Mouse (Mus musculus): ENCODE data around the gene Dock2. TPM values are rescaled to one million over a fixed set of nuclear protein-coding genes. Genes with fewer than 3 reads are reported as not detected.
A peak's percentile ranks its signal among the peaks of the same experiment; 100 is the strongest.
"Not testable (repeated sequence)": the region's sequence is repeated elsewhere in the genome, so short reads cannot be mapped to it uniquely, and the experiment has no call there.

Dock2 gene
- polyA plus RNA-seq, 1 experiment from 2014 or later, result 1.1 TPM

GRCm38 (mm10) chr11:34239691-34240090, 544.0 kb downstream of the Dock2 start:
- Histone ChIP-seq H3K9ac (no peak overlapping the region), H3K36me3 (no peaks in the 10 kb centered on the region), H3K27me3 (no peaks in the 10 kb centered on the region), H3K9me3 (replicated peaks) (0 out of 2 replicates have a peak, but pooled peaks cover 7% of the 10 kb centered on the region), H3K4me2 (replicated peaks) (no peak overlapping the region), H3K4me3 (no peak overlapping the region), H3K27ac (no peak overlapping the region), H3K4me1 (no peaks in the 10 kb centered on the region)
- WGBS, result 80% methylated on average over 2 of the region's 2 CpGs
- ATAC-seq (ENCODE audit: low FRiP score), result no peak

DNA sequence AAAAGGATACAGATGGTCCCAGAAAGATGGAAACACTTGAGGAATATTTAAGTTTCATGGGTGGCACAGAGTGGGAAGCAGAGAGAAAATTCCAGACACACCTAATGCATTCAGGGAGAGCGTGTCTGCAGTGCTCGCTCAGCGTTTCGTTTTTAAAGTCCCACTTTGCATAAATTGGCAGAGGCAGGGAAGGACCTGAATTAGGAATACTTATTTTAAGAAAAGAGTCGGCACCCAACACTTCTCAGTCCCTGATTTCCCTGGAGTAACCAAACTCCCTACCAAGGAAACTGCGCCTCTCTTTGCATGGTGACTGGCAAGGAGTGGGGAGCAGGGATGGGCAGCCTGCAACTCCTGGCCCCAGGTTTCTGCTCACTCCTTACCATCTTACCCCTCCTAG, 546.8 kb downstream of the Dock2 start:
- Histone ChIP-seq H3K36me3 (no peaks in the 10 kb centered on the region), H3K4me3 (no peak overlapping the region), H3K4me1 (no peaks in the 10 kb centered on the region), H3K27ac (no peak overlapping the region), H3K9me3 (replicated peaks) (0 out of 2 replicates have a peak, but pooled peaks cover 7% of the 10 kb centered on the region), H3K4me2 (replicated peaks) (no peak overlapping the region), H3K9ac (no peak overlapping the region), H3K27me3 (no peaks in the 10 kb centered on the region)
- ATAC-seq (ENCODE audit: low FRiP score), result no peak
- WGBS, result 90% methylated on average over 6 of the region's 6 CpGs

DNA sequence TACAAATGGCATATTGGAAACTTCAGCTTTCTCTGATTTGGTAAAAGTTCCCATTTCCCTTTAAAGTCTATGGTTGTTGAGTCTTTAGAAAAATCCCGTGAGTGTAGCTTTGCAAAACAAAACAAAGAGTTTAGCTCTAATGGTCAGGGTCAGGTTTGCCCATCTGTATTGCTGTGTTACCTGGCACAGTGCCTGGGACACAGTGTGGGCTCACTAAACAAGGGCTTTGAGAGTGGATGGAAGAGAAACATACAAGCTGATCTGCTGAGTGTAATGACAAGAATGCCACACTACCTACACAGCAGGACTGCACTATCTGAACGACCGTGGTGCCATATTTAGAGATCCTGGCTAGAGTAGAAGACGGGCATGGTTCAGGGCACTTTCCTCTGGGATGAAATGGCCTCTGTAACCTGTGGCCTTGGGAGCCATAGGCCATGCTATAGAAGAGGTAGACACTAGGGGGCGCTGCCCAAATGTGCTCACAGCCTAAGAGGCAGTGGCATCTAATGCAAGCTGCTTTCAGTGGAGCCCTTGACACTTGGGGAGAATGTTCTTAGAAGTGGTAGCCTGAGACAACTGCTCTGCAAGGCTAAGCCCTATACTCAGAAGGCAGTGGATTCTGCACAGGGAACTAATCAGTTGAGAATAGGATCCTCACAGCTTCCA, 547.5 kb downstream of the Dock2 start:
- H3K4me1 ChIP-seq, result no peaks in the 10 kb centered on the region
- H3K36me3 ChIP-seq, result no peaks in the 10 kb centered on the region
- 0 out of 2 replicates have a peak, but pooled peaks cover 5% of the 10 kb centered on the region for H3K9me3 ChIP-seq (replicated peaks)
- no peak for ATAC-seq (ENCODE audit: low FRiP score)
- no peak overlapping the region for H3K27ac ChIP-seq
- H3K4me2 ChIP-seq (replicated peaks), result no peak overlapping the region
- WGBS, result 41% methylated on average over 5 of the region's 5 CpGs
- no peak overlapping the region for H3K9ac ChIP-seq
- no peak overlapping the region for H3K4me3 ChIP-seq
- H3K27me3 ChIP-seq, result no peaks in the 10 kb centered on the region

- H3K9me3 ChIP-seq (replicated peaks), result no peaks in the 10 kb centered on the region
- ATAC-seq (ENCODE audit: low FRiP score), result peak; percentile 76
- H3K4me3 ChIP-seq, result no peak overlapping the region
- no peak overlapping the region for H3K9ac ChIP-seq
- H3K36me3 ChIP-seq, result no peaks in the 10 kb centered on the region
- H3K4me1 ChIP-seq, result no peaks in the 10 kb centered on the region
- WGBS, result 44% methylated on average over 6 of the region's 6 CpGs
- H3K27ac ChIP-seq, result no peak overlapping the region
- H3K27me3 ChIP-seq, result no peaks in the 10 kb centered on the region
- H3K4me2 ChIP-seq (replicated peaks), result no peak overlapping the region
Observed at GRCm38 (mm10) chr11:34228758-34229364, 554.8 kb downstream of the Dock2 start.

DNA sequence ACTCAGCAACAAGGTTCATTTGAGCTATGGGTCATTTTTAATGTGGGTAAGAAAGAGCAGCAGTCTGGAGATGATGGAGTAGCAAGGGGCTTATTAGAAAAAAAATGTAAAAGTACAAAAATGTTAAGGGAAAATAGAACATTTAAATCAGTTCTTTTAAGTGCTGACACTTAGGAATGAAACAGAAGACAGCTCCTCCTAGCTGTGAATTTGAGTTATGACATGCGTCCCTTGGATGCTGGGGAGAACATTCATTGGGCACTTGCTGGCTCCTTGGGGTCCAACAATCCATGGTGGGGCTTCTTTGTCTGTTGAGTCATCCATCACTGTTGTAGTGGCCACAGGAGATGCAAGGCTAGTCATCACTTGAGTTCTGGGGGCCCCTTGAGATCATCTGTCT, 556.5 kb downstream of the Dock2 start:
- 48% methylated on average over 1 of the region's 1 CpGs for WGBS
- Histone ChIP-seq H3K4me1 (no peaks in the 10 kb centered on the region), H3K27me3 (no peaks in the 10 kb centered on the region), H3K27ac (no peak overlapping the region), H3K4me2 (replicated peaks) (no peak overlapping the region), H3K9ac (no peak overlapping the region), H3K4me3 (no peak overlapping the region), H3K36me3 (no peaks in the 10 kb centered on the region), H3K9me3 (replicated peaks) (no peaks in the 10 kb centered on the region)
- ATAC-seq (ENCODE audit: low FRiP score), result no peak

- 92% methylated on average over 4 of the region's 4 CpGs for WGBS
- H3K4me3 ChIP-seq; H3K36me3 ChIP-seq; H3K9me3 ChIP-seq (replicated peaks); H3K4me2 ChIP-seq (replicated peaks); H3K27ac ChIP-seq; H3K27me3 ChIP-seq; H3K4me1 ChIP-seq; H3K9ac ChIP-seq; ATAC-seq (ENCODE audit: low FRiP score): not testable (repeated sequence)
Observed at GRCm38 (mm10) chr11:34220596-34220995, 563.1 kb downstream of the Dock2 start.

GRCm38 (mm10) chr11:34212853-34213252, 570.8 kb downstream of the Dock2 start:
- H3K27ac ChIP-seq, result no peak overlapping the region
- H3K4me2 ChIP-seq (replicated peaks), result no peak overlapping the region
- no peak overlapping the region for H3K9ac ChIP-seq
- no peak overlapping the region for H3K4me3 ChIP-seq
- H3K27me3 ChIP-seq, result no peaks in the 10 kb centered on the region
- H3K4me1 ChIP-seq, result no peaks in the 10 kb centered on the region
- WGBS, result 20% methylated on average over 5 of the region's 5 CpGs
- H3K36me3 ChIP-seq, result no peaks in the 10 kb centered on the region
- H3K9me3 ChIP-seq (replicated peaks), result no peaks in the 10 kb centered on the region
- no peak for ATAC-seq (ENCODE audit: low FRiP score)

DNA sequence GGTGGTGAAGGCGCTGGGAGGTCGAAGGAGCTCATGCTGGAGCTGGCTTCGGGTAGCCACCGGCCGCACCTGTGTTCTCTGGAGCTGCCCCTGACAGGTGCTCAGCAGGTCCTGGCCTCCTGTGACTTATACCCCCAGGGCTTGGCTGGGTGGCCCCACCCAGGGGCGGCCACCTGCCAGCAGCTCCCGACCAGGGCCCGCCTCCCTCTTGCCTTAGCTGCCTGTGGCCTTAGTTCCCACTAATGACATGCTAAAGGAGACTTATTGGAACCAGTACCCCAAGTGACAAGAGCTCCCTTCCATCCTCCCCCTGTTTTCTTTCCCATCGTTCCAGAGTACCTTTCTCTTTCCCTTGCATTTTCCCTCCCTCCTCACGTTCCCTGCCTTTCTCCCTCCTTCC, 575.7 kb downstream of the Dock2 start, which contains the start of gene Foxi1:
Foxi1 (minus strand) TSS at position 101 of the 400 bp plus-strand sequence.
- Histone ChIP-seq H3K4me2 (replicated peaks) (no peak within 1 kb of the TSS), H3K4me1 (no peaks in the 10 kb centered on the region), H3K27ac (no peak within 1 kb of the TSS), H3K4me3 (no peak within 1 kb of the TSS), H3K9me3 (replicated peaks) (no peaks in the 10 kb centered on the region), H3K27me3 (no peaks in the 10 kb centered on the region), H3K9ac (no peak within 1 kb of the TSS), H3K36me3 (no peaks in the 10 kb centered on the region)
- ATAC-seq (ENCODE audit: low FRiP score), result no peak
- whole genome bisulfite sequencing, result 83% methylated on average over 10 of the region's 10 CpGs

- Histone ChIP-seq H3K9me3 (replicated peaks) (no peaks in the 10 kb centered on the region), H3K4me2 (replicated peaks) (no peak overlapping the region), H3K27ac (no peak overlapping the region), H3K4me3 (no peak overlapping the region), H3K4me1 (no peaks in the 10 kb centered on the region), H3K27me3 (no peaks in the 10 kb centered on the region), H3K36me3 (no peaks in the 10 kb centered on the region), H3K9ac (no peak overlapping the region)
- ATAC-seq (ENCODE audit: low FRiP score), result no peak
- 64% methylated on average over 1 of the region's 1 CpGs for WGBS
Observed at GRCm38 (mm10) chr11:34202769-34203168, 580.9 kb downstream of the Dock2 start.

DNA sequence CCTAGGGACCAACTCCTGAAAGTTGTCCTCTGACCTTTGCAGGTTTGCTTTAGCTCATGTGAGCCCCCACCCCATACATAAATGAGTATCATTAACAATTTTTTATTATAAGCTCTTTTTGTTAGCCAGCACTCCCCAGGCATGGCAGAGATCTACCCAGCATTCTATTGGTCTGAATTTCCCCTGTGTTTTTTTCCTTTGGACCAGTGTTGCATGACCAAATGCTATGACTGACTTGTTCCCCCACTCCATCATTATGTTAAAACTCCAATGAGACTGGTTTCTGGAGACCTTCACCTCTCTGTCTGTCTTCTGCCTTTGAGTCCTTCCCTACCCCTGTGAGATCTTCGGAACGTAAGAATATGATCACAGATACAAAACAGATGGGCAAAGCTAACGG, 588.5 kb downstream of the Dock2 start:
- 88% methylated on average over 3 of the region's 3 CpGs for WGBS
- ATAC-seq (ENCODE audit: low FRiP score), result no peak
- no peak overlapping the region for H3K4me2 ChIP-seq (replicated peaks)

DNA sequence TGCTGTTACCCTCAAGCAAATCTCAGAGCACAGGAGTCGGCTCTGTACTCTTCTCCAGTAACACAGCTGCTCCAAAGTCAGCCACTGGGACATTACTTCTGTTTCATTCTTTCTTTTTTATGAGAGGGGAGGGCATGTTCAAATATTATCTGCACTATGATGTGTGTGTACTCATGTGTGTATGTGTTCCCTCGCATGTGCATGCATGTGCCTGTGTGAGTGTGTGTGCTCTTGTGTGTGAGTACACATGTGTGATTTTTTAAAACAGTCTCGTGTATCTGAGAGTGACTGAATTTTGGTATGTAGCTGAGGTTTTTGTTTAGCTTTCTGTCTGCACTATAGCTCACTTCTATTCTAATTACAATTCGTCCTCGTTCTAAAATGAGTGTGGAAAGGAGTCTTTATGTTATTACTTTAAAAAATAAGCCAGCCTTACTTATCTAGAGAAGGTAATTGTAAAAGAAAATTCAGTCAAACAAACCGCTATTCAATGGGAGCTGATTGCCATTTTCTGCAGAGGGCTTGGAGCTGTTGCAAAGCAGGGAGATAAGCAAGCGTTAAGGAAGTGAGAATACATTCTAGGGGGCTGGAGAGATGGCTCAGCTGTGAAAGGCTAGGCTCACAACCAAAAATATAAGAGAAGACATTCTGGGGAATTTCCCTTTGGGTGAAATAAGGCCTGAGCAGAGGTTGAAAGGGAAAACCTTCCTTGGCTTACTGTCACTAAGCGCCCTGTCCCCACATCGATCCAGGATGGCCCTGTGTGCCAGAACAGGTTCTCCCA, 589.3 kb downstream of the Dock2 start:
- WGBS, result 78% methylated on average over 9 of the region's 9 CpGs
- H3K4me2 ChIP-seq (replicated peaks), result no peak overlapping the region
- ATAC-seq (ENCODE audit: low FRiP score), result no peak
- H3K4me1 ChIP-seq, result no peaks in the 10 kb centered on the region
- H3K4me3 ChIP-seq, result no peak overlapping the region
- no peaks in the 10 kb centered on the region for H3K36me3 ChIP-seq
- H3K9me3 ChIP-seq (replicated peaks), result no peaks in the 10 kb centered on the region
- H3K27me3 ChIP-seq, result no peaks in the 10 kb centered on the region
- no peak overlapping the region for H3K9ac ChIP-seq
- H3K27ac ChIP-seq, result no peak overlapping the region

More for the DNA sequence above, 588.5 kb downstream of the Dock2 start:
- H3K27me3 ChIP-seq, result no peaks in the 10 kb centered on the region
- H3K36me3 ChIP-seq, result no peaks in the 10 kb centered on the region
- no peak overlapping the region for H3K27ac ChIP-seq
- no peaks in the 10 kb centered on the region for H3K4me1 ChIP-seq
- no peak overlapping the region for H3K9ac ChIP-seq
- no peak overlapping the region for H3K4me3 ChIP-seq
- no peaks in the 10 kb centered on the region for H3K9me3 ChIP-seq (replicated peaks)

GRCm38 (mm10) chr11:34193658-34194057, 590.0 kb downstream of the Dock2 start:
- H3K4me2 ChIP-seq (replicated peaks), result no peak overlapping the region
- H3K4me3 ChIP-seq, result no peak overlapping the region
- H3K27me3 ChIP-seq, result no peaks in the 10 kb centered on the region
- no peak overlapping the region for H3K27ac ChIP-seq
- 47% methylated on average over 3 of the region's 3 CpGs for WGBS
- H3K9me3 ChIP-seq (replicated peaks), result no peaks in the 10 kb centered on the region
- no peaks in the 10 kb centered on the region for H3K4me1 ChIP-seq
- no peak for ATAC-seq (ENCODE audit: low FRiP score)
- no peaks in the 10 kb centered on the region for H3K36me3 ChIP-seq
- no peak overlapping the region for H3K9ac ChIP-seq

All from hindbrain, embryonic 12.5 days (tissue).